Mouse (Mus musculus) spleen, adult 2 months (tissue): ENCODE results near the gene Pbx1. TPM values are rescaled to one million over a fixed set of nuclear protein-coding genes. Genes with fewer than 3 reads are reported as not detected.

Source experiments
- DNase-seq, 2 experiments: peaks; one replicate each; pipeline versions ENCODE4 v3.0.0 to v3.0.0-alpha.2; 2012 to 2021; ENCODE audit warnings: low spot score in 2 of 2, low read depth in 1 of 2
- H3K27ac ChIP-seq: fragments of 200-500 bp; 2 replicates; pipeline ENCODE4 v1.5.1; 2012; ENCODE audit warnings: low read length, inconsistent platforms; ENCODE audit not compliant: insufficient read depth
- H3K27me3 ChIP-seq: fragments of 200-500 bp; 2 replicates; pipeline ENCODE4 v1.6.1; 2012; ENCODE audit warnings: mild to moderate bottlenecking, moderate library complexity, low read length, inconsistent platforms; ENCODE audit not compliant: control insufficient read depth, insufficient read depth
- H3K36me3 ChIP-seq: fragments of 200-500 bp; 2 replicates; pipeline ENCODE4 v1.6.1; 2012; ENCODE audit warnings: mild to moderate bottlenecking, low read length, inconsistent platforms; ENCODE audit not compliant: control insufficient read depth, insufficient read depth
- H3K4me1 ChIP-seq: fragments of 200-500 bp; 2 replicates; pipeline ENCODE4 v1.6.1; 2011; ENCODE audit warnings: inconsistent platforms; ENCODE audit not compliant: control insufficient read depth, insufficient read depth, insufficient read length
- H3K4me3 ChIP-seq: fragments of 200-500 bp; 2 replicates; pipeline ENCODE4 v1.5.1; 2011; ENCODE audit warnings: mild to moderate bottlenecking, inconsistent platforms; ENCODE audit not compliant: insufficient read depth, insufficient read length; ENCODE audit errors: extremely low read depth
- CTCF ChIP-seq: fragments of 200-500 bp; IDR thresholded peaks from 2 replicates; pipeline ENCODE4 v1.5.1; 2011; ENCODE audit warnings: mild to moderate bottlenecking, inconsistent platforms; ENCODE audit not compliant: insufficient read depth, insufficient read length, insufficient replicate concordance; ENCODE audit errors: extremely low read depth
- POLR2A ChIP-seq: fragments of 200-500 bp; IDR thresholded peaks from 2 replicates; pipeline ENCODE4 v1.6.1; 2011; ENCODE audit warnings: low read depth, low read length, inconsistent platforms
- WGBS: fragments of 180-500 bp; shearing (Covaris S2); methylation state at CpG from one replicate; pipeline ENCODE4 v1.1.7; 2018; 5-methylcytosine and 5-hydroxymethylcytosine counted together
- polyA plus RNA-seq: library from polyadenylated mRNA; depleted of rRNA; stranded (reverse); fragments of >200 nt; gene quantifications from 2 replicates; pipeline ENCODE4 v1.2.3, GENCODE M21; 2012

Gene Pbx1
- polyA plus RNA-seq, 1 experiment, result 9.2 TPM

DNA sequence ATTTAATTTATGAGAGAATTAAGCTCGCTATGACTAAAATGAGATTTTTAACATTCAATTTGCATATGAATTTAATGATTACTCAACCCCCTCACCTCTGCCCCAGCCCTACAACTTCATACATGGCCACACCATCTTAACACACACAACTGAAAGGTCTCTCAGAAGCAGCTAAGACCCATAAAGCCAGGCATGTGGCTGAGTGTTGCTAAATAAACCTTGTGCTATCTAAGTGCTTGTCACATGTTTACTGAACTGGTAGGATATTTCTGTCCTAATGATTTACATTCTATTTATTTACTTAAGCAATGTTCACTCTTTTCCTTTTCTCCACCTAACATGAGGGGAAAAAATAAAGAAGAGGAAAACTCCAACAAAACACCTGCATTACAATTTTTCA is 253.5 kb downstream of the Pbx1 start:
- Histone ChIP-seq H3K4me3 (no peak overlapping the region), H3K27ac (no peak overlapping the region), H3K27me3 (no peaks in the 10 kb centered on the region), H3K4me1 (no peaks in the 10 kb centered on the region), H3K36me3 (no peaks in the 10 kb centered on the region)
- DNase-seq, result no peak
- TF ChIP-seq CTCF (no peak), POLR2A (no peak)
- 78% methylated on average over 1 of the region's 1 CpGs for WGBS

DNA sequence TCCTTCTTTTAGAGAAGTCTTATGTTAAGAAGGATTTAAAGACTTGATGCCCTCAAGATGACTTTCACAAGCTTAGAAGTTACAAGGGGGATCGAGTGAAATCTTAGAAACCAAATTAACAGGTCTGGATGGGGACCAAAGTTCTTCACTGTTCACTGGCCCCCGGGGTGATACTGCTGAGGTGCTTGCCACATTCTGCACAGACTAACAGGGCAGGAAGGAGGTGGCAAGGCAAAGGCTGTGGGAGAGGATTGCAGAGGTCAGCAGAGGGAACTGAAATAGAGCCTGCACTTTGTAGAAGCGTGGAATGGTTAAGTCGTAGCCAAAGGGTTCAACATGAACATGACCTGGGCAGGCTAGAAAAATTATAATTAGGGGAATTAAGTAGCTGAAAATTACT is 256.5 kb downstream of the Pbx1 start:
- no peak overlapping the region for H3K4me3 ChIP-seq
- TF ChIP-seq CTCF, result no peak
- no peak for TF ChIP-seq POLR2A
- 84% methylated on average over 4 of the region's 4 CpGs for WGBS

DNA sequence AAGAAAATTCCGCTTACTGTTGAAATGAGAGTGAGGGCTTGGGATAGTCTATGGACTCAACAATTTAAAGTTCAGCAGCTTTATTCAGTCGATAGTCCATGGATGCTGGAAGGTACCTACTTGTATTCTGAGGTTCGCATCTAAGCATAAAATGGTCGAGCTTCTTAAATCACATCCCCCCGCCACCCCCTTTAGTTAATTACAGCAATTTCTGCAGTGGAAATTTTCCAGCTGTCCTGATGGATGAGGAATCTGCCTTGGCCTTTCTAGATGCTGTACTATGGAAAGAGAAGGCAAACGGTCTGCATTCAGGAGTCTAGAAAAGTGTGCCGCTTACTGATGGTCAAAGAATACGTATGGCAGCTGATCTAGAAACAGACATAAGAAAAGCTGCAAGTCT is 262.3 kb downstream of the Pbx1 start:
- no peak overlapping the region for H3K27ac ChIP-seq
- H3K4me3 ChIP-seq, result no peak overlapping the region
- no peaks in the 10 kb centered on the region for H3K36me3 ChIP-seq
- TF ChIP-seq CTCF (no peak), POLR2A (no peak)
- no peaks in the 10 kb centered on the region for H3K27me3 ChIP-seq
- 92% methylated on average over 8 of the region's 8 CpGs for WGBS
- H3K4me1 ChIP-seq, result no peaks in the 10 kb centered on the region
- DNase-seq, result no peak

More for the DNA sequence above, 256.5 kb downstream of the Pbx1 start:
- Histone ChIP-seq H3K4me1 (no peaks in the 10 kb centered on the region), H3K27ac (no peak overlapping the region), H3K36me3 (no peaks in the 10 kb centered on the region), H3K27me3 (no peaks in the 10 kb centered on the region)
- DNase-seq, result no peak

DNA sequence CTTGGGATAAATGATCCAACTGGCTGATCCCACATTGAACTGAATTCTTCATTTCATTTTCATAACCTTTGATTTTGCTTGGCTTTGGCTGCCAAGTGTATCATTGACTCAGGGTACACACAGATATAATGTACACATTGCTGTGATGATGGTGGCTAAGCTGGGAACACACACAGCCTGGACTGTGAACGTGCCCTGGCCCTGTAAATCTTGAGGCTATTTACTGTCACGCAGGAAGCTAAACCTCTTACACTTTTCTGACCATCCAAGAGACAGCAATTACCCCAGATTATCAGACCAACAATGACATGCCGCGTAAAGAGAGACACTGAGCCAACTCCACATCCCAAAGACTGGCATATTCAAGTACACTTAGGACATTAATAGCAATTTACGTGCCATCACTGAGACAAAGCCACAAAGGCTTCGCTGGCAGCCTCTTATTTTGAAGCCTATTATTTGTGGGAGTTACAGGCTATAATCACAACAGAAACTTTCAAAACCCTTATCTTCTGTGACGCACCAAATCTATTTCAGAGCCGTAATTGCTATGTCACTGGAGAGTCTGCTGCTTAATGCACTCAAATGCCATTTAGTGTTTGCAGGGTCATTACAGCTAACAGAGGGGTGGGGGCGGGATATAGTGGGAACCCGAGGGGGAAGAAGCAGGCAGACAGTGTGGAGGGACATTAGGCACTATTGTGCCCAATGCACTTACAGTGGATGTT is 262.9 kb downstream of the Pbx1 start:
- DNase-seq, result no peak
- TF ChIP-seq CTCF (no peak), POLR2A (no peak)
- no peaks in the 10 kb centered on the region for H3K27me3 ChIP-seq
- H3K4me3 ChIP-seq, result no peak overlapping the region
- no peaks in the 10 kb centered on the region for H3K36me3 ChIP-seq
- H3K27ac ChIP-seq, result no peak overlapping the region
- WGBS, result 86% methylated on average over 10 of the region's 10 CpGs
- no peaks in the 10 kb centered on the region for H3K4me1 ChIP-seq

DNA sequence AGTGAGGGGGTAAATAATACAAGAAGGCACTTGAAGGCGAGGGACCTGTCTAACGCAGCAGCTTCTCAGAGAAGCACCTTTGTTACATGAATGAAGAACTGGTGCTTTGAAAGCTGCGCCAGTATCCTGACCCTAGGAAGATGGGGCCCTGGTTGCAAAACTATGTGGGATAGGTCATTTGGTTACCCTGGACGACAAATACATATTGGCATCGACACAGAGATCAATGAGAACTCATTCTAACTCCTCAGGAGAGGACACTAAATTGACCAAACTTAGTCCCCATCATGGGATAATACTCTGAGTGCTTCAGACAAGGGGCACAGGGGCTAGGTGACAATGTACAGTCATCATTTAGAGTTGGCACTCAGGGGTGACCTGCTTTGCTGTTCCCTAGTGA is 264.3 kb downstream of the Pbx1 start:
- DNase-seq, result no peak

DNA sequence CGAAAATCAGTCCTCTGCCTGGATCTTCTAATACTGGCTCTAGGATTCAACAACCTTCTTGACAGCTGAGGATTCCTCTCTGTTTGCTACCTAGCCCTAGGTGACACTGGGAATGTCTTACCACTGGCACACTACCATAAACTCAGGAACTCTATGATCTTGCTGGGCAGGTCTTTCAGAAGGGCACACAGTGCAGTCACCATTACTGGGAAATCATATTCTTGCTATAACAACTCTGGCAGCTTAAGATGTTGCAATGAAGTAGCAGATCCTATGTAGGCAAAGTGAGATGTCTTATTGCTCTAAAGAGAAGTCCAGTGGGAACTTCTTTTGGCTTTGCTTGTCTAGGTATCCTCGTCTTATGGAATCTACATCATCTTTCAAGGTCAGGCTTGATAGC is 265.2 kb downstream of the Pbx1 start:
- no peaks in the 10 kb centered on the region for H3K36me3 ChIP-seq
- no peaks in the 10 kb centered on the region for H3K4me1 ChIP-seq

More for the DNA sequence above, 264.3 kb downstream of the Pbx1 start:
- Histone ChIP-seq H3K27me3 (no peaks in the 10 kb centered on the region), H3K27ac (no peak overlapping the region), H3K4me3 (no peak overlapping the region), H3K4me1 (no peaks in the 10 kb centered on the region), H3K36me3 (no peaks in the 10 kb centered on the region)
- no peak for TF ChIP-seq CTCF
- no peak for TF ChIP-seq POLR2A
- WGBS, result 84% methylated on average over 5 of the region's 5 CpGs

DNA sequence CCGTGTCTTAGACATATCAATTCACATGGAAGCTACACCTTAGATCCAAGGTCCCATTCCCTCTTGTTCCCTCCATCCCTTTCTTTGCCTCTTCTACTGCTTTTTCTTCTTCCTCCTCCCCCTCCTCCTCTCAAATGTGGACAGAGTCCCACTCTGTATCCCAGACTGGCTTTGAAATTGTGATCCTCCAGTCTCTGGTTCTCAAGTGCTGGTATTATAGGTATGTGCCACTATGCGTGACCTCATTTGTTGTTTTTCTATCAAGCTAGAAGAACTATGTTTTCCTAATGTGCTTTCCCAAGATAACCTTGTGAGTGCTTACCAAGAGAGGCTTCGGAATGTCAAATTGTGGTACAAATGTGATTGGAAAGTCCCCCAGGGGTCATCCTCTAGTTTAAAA is 267.1 kb downstream of the Pbx1 start:
- Histone ChIP-seq H3K4me3 (no peak overlapping the region), H3K27ac (no peak overlapping the region), H3K36me3 (no peaks in the 10 kb centered on the region), H3K27me3 (no peaks in the 10 kb centered on the region), H3K4me1 (no peaks in the 10 kb centered on the region)
- no peak for TF ChIP-seq POLR2A
- TF ChIP-seq CTCF, result no peak
- no peak for DNase-seq
- WGBS, result 83% methylated on average over 3 of the region's 3 CpGs

More for the DNA sequence above, 265.2 kb downstream of the Pbx1 start:
- TF ChIP-seq CTCF (no peak), POLR2A (no peak)
- DNase-seq, result no peak
- H3K27me3 ChIP-seq, result no peaks in the 10 kb centered on the region
- WGBS, result 86% methylated on average over 2 of the region's 2 CpGs
- H3K27ac ChIP-seq, result no peak overlapping the region
- H3K4me3 ChIP-seq, result no peak overlapping the region
